Mouse (Mus musculus) layer of hippocampus, adult 11-12 months (tissue): ENCODE results near the gene Card10.
"Not testable (repeated sequence)": the region's sequence is repeated elsewhere in the genome, so short reads cannot be mapped to it uniquely, and the experiment has no call there.

Experiments used
- DNase-seq: peaks from one replicate; pipeline ENCODE4 v3.0.0; 2022; ENCODE audit warnings: low spot score

Gene Card10

DNA sequence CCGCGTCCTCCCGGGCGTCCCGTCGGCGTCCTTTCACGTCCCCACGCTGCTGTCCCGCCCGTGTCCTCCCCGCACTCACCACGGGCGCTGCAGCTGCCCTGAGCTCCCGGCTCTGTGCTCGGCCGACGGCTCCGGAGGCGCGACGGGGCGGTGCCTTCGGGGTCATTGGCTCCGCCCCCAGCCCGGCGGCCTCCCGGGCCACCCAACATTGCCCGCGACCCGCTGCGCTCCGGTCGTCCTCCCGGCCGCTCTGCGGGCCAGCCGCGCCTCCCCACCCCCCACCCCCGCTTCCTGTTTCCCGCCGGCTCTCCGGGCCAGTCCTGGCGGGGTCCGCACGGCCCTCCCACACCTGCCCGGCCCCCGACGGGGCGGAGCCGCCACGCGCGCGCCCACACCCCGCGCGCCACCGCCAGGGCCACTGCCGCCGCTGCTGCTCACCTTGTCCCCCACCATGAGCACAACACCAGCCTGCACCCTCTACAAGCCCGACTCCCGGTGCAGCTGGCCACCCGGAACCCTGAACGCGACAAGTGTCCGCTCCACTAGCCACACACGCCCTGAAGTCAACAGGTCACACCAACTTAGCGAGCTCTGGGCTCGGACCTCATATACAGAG is at the start of gene Card10:
Gene Card10, minus strand, starts transcription at position 267 of the 616 bp plus-strand sequence.
- no peak for DNase-seq

DNA sequence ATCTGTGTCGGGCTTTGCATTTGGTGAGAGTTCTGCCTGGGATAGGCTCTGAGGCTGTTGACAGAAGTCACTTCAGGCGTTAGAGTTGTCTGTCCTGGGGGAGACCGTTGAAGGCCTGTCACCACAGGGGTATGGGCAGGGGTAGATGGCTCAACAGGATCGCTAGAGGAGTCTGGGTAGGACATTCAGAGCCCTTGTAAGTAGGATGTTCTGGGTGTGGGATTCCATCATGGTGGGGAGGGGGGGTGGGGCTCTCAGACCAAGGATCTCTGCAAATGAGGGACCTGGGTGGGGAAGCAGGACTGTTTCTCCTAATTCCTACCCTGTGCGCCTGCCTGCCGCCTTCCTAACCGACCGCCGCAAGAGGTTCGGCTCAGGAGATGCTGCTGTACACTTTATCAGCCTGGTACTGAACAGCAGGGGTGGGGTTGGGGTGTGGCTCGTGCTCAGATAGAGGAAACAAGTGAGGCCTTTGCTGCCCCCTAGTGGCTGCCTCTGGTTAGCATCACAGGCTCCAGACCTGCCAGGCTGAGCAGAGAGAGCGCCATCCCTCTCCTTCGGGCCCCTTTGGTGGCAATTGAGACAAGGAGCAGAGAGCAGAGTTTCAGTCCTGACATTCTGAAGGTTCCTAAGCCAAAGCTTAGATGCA is 48.8 kb upstream of the Card10 start:
- peak; percentile 96 for DNase-seq

DNA sequence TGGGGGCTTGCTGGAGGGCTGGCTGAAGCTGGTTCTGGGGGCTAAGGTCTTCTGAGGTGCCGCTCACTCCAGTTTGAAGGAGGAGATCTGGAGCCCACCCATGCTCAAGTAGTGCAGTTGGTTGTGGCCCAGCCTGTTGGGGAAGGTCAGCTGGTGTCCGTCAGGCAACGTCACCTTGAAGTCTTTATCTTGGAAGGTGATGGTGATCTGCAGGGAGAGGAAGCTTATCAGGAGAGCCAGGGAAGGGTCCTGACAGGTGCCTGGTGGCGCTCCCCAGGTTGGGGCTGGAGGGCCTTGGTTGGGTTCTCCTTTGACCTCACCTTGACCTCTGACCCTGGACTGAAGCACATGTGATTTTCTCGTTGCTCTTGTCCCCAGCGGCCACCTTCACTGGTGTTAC is 48.1 kb upstream of the Card10 start:
- no peak for DNase-seq

DNA sequence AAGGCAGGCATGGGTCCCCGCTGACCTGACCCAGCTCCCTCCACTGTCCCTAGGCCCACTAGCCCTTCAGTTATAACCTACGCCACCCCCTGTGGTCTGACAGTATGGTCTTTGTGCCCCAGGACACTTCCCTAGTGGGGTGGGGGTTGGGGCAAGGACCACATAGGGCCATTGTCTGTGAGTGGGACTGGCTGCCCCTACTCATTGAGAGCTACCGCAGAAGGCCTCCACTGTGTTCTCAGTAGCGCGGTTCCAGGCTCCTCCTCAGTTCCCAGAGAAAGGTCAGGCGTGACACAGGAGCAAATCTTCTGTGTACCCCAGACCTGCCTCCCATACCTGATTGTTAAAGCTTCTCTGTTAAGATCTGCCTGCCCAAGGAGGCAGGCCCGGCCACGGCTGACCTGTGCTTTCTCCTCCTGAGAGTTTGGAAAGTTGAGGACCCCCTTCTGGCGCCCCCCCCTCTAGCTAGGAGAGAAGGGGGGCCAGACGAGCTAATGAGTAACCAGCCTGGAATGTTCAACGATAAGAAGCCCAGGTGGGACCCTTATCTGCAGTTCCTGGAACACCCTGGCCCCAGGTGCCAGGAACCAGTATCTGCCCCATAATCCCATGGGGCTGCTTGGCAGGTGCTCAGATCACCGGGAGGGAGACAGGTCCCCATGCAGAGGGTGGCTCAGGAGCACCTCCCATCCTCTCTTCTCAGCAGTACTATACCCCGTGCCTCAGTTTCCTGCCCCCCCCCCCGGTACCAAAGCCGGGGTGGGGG is 47.4 kb upstream of the Card10 start:
- peak; percentile 71 for DNase-seq

DNA sequence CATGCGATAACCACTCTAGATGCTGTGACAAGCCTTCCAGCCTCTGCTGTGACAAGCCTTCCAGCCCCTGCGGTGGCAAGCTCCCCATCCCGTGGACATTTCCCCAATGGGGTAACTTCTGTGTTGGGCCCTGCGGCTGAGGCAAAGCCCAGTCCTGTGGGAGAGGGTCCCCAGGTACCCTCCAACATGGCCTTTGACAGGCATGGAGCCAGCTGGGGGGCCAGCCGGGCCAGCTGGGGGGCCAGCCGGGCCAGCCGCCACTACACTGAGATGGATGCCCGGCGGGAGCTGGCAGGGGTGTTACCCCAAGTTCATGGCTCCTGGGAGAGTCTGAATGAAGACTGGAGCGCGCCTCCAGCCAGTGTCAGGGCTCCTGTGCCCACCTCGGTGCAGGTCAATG is 46.6 kb upstream of the Card10 start:
- no peak for DNase-seq

DNA sequence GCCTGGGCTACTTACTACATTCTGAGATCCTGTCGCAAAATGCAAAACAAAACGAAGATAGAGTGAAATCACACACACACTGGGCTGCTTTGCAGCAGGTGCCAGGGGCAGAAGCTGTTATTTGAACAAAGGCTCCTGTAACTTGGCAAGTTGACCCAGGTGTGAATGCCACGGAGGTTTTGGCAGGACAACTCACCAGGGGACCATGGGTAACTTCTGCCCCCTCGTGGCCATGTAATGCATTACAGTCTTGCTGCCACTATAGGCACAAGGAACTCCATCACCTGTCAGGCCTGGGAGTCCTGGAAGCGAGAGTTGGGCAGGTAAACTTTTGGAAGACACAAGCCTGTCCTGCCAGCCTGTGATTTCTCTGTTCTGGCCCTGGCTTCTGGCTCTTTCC is 45.6 kb upstream of the Card10 start:
- peak; percentile 86 for DNase-seq

DNA sequence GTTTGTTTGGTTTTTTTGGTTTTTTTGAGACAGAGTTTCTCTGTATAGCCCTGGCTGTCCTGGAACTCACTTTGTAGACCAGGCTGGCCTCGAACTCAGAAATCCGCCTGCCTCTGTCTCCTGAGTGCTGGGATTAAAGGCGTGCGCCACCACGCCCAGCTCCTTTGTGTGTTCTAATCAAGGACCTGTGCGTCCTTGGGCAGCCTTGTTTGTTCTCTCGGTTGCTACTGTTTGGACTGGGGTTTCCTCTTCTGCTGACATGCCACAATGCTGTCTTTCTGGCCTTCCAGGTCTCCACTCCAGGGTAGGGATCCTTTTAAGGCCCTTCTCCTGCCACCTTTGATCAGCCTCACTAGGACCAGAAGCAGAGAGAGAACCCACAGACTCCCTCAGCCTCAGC is 44.0 kb upstream of the Card10 start:
- DNase-seq, result not testable (repeated sequence)

DNA sequence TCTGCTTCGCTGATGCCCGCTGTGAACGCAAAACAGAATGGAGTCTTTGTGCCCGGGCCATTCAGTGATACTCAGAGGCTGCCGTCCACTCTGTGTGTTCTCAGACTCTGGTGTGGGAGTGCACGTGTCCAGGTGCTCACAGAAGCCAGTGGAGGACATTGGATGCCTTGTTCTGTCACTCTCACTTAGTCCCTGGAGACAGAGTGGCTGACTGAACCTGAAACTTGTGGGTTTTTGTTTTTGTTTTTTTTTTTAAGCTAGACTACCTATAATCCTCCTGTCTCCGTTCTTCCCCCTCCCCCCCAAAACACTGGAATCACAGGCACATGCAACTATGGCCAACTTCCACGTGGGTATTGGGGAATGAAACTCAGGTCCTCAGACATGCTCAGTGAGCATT is 43.5 kb upstream of the Card10 start:
- no peak for DNase-seq

DNA sequence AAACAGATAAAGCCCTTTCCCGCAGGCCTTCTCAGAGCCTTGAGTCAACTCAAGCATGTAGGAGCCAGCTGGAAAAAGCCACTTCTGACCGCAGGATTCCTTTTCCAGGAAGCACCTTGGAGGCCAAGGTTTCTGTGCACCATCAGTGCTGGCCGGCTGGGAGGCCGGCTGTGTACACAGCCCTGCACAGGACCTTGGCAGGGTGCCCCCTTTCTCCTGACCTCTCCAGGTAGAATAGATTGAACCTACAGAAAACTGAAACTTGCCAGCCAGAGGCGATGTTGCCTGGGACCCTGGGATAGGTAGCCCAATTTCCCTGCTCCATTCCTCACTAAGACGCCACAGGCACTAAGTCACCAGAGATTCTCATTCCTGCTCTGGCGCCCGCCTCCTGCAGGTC is 43.0 kb upstream of the Card10 start:
- DNase-seq, result no peak

DNA sequence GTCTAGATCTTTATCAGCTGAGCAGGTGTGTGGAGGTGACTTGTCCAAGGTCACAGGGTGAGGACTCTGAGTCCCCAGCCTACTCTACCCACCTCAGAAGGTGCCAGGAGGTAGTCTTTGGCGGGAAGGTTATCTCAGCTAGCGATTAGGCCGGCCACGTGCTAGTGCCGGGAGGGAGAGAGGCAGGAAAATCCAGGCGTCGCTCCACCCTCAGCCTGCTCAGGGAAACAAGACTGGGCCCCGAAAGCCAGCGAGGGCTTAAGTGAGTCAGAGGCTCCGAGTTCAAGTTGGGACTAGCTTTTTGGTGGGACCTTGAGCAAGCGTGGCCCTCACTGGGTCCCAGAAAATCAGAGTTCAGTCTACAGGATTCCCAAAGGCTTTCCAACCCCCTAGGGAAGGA is 42.5 kb upstream of the Card10 start:
- no peak for DNase-seq

DNA sequence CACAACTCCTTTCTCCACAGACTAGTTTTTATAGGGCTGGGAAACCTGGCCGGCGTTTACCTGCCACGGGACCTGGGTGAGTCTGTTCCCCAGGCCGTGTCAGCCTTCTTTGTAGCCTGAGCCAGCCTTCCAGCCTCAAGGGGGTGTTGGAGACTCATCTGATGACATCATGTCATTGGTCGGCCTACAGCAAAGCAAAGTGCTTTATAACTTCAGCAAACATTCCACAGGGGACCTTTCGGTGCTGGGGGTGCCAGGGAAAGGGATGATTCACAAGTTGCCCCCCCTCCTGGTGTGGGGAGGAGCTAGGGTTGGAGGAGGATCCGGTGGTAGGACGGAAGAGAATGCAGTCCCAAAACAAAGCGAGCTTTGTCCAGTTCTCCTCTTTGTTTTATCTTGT is 41.9 kb upstream of the Card10 start:
- peak; percentile 57 for DNase-seq

DNA sequence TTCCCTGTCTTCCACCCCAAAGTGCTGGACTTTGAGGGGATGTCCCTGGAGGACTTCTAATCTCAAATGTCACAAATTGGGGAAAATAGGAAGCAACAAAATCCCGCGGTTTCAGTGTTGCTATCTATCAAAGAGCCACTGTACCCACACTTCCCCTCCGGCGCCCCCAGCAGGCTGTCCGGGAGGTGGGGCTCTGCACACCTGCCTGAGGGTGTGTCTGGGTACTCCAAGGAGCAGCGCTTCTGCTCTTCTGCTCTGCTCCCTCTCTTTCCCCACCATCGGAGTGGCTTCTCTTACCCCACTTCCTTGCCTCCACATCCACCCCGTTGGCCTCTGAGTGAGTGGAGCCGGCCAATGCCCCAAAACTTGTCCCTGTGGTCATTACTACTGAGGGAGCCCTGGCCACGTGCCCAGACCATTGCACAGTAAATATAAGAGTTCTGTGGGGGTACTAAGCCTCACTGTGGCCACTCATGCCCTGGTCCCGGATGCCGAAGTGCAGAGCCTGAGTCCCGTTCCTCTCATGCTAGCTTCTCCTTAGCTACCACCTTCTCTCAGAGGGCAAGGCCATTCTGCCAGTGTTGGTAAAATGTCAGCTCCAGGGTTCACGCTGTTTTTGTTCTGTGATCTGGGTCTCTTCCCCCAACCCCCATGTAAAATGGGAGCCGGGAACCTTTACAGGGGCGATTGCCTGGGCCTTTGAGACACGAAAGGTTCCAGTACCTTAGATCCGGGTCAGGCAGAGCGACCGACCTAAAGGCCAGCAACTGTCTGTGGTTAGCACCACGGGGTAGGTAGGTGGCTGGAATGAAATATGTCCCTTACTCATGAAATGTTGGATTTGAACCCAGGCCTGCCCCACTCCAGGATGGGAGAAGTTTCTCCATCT is 41.0 kb upstream of the Card10 start:
- no peak for DNase-seq

DNA sequence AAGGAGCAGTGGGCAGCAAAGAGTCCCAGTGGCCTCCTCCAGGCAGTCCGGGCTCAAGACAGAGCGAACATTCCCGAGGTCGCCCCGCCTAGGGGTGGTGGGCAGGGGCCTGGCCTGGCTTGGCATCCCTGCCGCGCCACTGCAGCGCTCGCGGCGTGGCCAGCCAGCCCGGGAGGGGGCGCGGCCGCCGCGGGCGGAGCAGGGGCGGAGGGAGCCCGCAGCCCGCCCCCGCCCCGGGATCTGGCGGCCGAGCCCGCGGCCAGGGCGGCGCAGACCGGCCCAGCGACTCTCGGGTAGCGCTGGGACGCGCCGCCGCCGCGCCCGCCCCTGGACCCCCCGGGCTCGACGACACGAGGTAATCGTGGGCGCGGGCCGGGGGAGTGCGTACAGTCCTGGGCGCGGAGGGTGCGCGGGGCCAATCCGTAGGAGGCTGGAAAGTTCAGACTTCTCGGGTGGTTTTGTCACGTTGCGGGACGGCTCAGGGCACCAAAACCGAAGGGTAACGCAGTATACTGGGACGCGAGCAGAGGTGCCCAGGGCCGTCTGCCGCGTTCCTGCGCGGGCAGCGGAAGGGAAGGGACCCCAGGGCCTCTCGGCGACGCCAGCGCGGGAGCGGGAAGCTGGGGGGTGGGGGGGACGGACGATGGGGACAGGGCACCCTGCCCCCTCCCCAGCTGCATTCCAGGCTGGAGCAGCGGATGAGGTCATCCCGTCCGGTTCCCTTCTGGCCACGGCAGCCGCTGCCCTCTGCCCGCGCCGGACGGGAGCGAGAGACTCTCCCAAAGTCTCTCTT is 39.7 kb upstream of the Card10 start, which contains the start of gene Cdc42ep1:
Gene Cdc42ep1, plus strand, starts transcription at position 254 of the 793 bp plus-strand sequence.
- no peak for DNase-seq

DNA sequence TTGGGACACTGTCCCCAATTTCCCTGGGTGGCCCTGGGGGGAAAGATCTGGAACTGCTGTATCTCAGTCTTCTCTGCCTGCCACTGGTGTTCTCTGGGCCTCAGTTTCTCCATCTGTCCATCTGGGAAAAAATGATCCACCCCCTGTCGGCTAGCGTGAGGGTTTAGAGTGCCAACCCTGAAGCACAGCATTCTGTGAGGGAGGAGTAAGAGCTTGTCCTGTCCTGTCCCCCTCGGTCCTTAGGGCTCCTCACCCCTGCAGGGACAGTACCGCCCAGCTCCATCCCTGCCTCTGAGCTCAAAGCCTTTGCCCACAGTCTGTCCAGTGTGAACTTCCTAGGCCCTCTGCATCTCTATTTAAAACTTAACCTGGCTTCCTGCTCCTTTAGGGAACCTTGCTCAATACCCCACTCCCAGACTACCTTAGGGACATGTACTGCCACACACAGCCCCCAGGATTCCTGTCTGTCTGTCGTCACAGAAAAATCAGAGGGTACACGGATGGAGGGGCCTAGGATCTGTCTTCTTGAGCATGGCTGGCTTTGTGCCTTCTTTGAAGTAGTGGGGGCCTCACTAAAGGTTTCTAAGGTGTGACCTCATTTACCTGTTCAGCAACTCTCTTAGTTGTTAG is 38.4 kb upstream of the Card10 start:
- no peak for DNase-seq

DNA sequence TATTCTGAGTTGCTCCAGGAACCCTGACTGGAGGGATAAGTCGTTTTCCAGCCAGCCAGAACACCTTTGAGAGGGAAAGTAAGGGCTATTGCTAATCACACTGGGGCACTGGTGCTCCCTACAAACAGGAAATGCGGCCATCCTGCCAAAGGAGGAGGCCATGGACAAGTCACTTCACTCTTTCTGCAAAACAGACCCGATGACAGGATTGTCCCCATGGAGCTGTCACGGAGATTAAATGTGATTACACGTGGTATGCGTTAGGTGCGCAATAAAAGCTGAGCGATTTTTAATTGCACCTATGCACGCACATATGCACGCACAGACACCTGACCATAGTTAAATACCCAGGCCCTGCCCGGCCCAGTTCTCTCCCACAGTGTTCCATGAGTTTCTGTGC is 37.9 kb upstream of the Card10 start:
- no peak for DNase-seq

DNA sequence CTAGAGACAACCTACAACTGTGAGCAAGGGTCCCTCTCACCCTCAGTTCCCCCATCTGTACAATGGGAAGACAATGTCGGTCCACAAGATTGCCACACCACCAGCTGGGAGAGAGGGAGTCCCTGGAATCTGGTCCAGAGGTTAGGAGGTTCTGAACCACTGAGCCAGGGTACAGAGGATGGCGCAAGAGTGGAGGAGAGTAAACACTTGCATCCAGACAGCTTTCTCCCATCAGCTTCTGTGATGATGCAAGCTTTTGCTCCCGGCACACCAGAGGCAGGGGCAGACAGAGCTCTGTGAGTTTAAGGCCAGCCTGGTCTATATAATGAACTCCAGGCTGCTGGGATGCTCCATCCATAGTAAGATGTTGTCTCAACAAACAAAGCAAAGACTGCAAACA is 37.4 kb upstream of the Card10 start:
- DNase-seq, result no peak

DNA sequence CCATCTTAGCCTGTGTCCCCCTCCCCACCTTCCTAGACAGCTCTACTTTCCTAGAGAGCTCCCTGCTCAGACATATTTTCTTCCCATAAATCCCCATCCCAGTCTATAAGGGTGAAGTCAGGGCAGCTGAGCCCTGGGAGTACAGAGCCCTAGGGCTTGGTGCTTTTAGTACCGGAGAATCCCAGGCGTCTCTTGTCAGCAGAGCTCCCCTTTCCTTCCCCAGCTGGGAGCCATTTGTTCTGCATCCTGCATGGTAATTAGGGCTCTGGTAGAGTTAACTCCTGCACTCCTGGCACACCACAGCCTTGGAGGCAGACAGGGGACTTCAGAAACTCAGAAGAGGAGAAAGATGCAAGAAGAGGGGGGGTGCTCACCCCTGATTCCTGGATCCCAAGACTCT is 36.9 kb upstream of the Card10 start:
- no peak for DNase-seq

DNA sequence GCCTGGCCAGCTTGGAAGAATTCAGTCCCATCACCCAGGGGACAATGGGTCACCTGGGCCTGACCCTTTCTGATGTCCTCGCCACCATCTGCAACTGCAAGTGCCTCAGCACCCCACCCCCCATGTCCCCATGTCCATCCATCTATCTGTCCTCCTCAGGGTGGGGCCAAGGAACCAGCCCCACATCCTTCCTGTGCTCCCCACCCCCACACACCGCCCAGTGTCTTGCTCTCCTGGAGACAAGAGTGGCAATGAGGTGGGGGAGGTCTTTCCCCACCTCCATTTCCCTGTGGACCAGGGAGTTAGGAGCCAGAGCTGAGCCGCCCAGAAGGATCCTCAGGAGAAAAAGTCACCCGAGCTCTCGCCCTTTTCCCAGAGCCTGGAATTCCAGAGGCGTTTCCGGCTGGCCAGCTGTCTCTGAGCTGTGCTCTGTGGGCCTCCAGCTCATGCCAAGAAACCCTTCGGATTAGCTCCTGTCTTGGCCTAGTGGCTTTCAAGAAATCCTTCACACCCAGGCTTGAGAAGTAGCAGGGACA is 33.3 kb upstream of the Card10 start:
- no peak for DNase-seq

DNA sequence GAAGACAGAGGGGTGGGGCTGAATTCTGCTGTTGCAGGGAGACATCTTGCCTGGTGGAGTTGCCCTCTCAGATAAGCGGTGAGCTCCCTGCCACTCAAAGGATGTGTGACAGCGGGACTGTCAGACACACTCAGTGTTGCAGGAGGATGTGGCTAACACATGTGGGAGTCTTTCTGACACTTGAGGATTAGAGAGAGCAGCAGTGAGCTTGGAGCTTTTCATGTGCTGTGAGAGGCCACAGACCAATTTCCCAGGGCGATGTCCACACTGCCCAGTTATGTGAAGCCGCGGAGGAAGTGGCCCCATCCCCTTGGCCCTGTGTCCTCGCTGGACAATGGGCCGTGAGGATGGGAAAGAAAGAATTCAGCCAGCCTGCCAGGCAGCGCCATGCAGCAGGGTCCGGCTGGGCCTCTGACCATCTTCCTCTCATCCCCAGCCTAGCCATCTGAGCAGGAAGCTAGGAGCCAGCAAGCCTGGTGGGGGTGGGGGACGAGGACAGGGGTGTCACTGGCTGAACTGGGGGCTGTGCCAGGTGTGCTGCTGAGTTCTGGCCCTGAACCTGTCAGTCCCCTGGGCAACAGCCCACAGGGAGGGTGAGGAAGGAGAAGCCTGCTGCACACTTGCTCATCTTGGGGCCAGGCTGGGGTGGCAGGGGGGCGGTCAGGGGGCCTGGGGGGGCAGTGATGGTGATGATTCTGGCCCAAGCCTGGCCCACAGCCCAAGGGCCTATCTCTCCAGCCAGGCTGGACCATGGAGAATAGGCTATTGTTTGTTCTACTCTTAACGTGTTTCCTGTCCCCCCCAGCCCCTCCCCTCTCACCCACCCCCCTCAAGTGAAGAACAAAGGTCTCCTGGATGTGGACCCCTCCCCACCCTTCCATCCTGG is 32.6 kb upstream of the Card10 start:
- DNase-seq, result no peak
